Mouse (Mus musculus) small intestine, adult 2 months (tissue): Measurements from ENCODE around the gene Clstn1.

ENCODE experiments used
- CTCF ChIP-seq: fragments of 200-500 bp; IDR thresholded peaks from 2 replicates; pipeline ENCODE4 v1.5.1; 2012; ENCODE audit warnings: low read depth, mild to moderate bottlenecking, control low read depth, inconsistent platforms, low read length, moderate library complexity, mixed read lengths; ENCODE audit not compliant: insufficient replicate concordance, insufficient read length; ENCODE audit errors: extremely low read depth
- POLR2A ChIP-seq: fragments of 200-500 bp; IDR thresholded peaks from 2 replicates; pipeline ENCODE4 v1.6.1; 2012; ENCODE audit warnings: low read depth, mild to moderate bottlenecking, control low read depth, inconsistent platforms, low read length, moderate library complexity

DNA sequence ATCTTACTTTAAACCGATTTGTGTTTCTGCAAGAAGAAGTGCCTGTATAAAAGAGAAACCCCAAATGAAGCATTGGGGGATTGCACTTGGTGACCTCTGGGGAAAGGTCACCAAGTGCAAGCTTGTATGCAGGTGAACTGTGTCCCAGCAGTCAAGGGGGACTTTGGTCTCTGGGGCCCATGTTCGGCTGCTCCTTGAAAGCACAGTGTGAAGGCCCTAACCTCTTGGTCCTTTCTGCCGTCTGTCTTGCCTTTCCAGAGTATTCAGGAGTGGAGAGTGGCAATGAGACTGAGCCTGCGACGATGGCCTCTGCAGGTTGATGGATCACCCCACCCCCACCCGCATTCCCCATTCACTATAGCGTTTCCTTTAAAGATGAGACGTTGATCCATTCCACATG, 55.1 kb downstream of the Clstn1 start:
- TF ChIP-seq POLR2A (no peak), CTCF (no peak)
